Mouse (Mus musculus): ENCODE results near the gene Coro1c.

- TF ChIP-seq CTCF (IDR thresholded peaks at IDR 0.05 in 2 of 3, conservative IDR thresholded peaks at IDR 0.05 in 1 of 3; ENCODE audit: control insufficient read depth in 1 of 3, insufficient read depth in 1 of 3, low read depth in 2 of 3, low read length in 3 of 3, poor library complexity in 1 of 3, severe bottlenecking in 1 of 3) (no peak), POLR2AphosphoS2 (IDR thresholded peaks at IDR 0.05; ENCODE audit: low read length) (no peak), POLR2AphosphoS5 (IDR thresholded peaks at IDR 0.05; ENCODE audit: borderline replicate concordance, low read depth, low read length) (no peak), TBP (IDR thresholded peaks at IDR 0.05; ENCODE audit: low read depth, low read length) (no peak), TCF12 (IDR thresholded peaks at IDR 0.05; ENCODE audit: low read depth, low read length) (no peak), E2F4 (IDR thresholded peaks at IDR 0.05; ENCODE audit: borderline replicate concordance, low read depth, low read length) (no peak), HCFC1 (IDR thresholded peaks at IDR 0.05; ENCODE audit: low read depth, low read length) (no peak)
These were observed 57.8 kb downstream of the Coro1c start for GRCm38 (mm10) chr5:113850680-113851230.

All from MEL (cell line).